10 mouse cellular contexts compared by ENCODE assay signal in genomic region chr9:43232286-43232685, GRCm38 (mm10). TPM values are rescaled to one million over a fixed set of nuclear protein-coding genes. Genes with fewer than 3 reads are reported as not detected.
A peak's percentile ranks its signal among the peaks of the same experiment; 100 is the strongest.
DNase-seq lines count a peak whose midpoint lies in the region; ATAC-seq and TF ChIP-seq lines count a peak whose summit lies in the region.
"Had no signal": no experiment of that assay in that cellular context is flagged by ENCODE, and none has a peak within 500 bp of the region (broad histone marks: within the 10 kb centered on the region; RNA-seq: fewer than 3 reads in every experiment).

No protein-coding gene starts in this region.

- ATAC-seq in hindbrain, embryonic 11.5 days (ENCODE audit: low FRiP score), result no peak
- no peak; the same call in 1 of the 2 replicates for ATAC-seq in hindbrain, embryonic 16.5 days
- ATAC-seq in G1E (ENCODE audit: extremely low read depth, insufficient number of reproducible peaks, low FRiP score, poor library complexity, severe bottlenecking), result no peak
- no peak for ATAC-seq in limb, embryonic 15.5 days (ENCODE audit: insufficient number of reproducible peaks, low FRiP score, low TSS enrichment, low read depth)
- ATAC-seq in forebrain, embryonic 16.5 days, result no peak
- ATAC-seq in monocyte, adult 5-6 weeks (replicated peaks; ENCODE audit: insufficient number of reproducible peaks, low FRiP score, low TSS enrichment, poor library complexity, severe bottlenecking), result no peak

- 0 out of 2 replicates have a peak, but pooled peaks cover 2% of the 10 kb centered on the region for H3K4me1 ChIP-seq in hindbrain, embryonic 11.5 days (replicated peaks; ENCODE audit: control insufficient read depth, insufficient read depth, low read length)
- H3K4me1 ChIP-seq in hindbrain, embryonic 16.5 days (ENCODE audit: control insufficient read depth, insufficient read depth, low read depth, low read length), result no peaks in the 10 kb centered on the region
- peaks cover 96% of the 10 kb centered on the region for H3K4me1 ChIP-seq in G1E (ENCODE audit: insufficient read depth, low read depth, low read length)
- H3K4me1 ChIP-seq in cortical plate, adult 2 months (ENCODE audit: control insufficient read depth, insufficient read depth, low read length), result peaks cover 3% of the 10 kb centered on the region; the same call in 1 of the 2 replicates
- peaks cover 73% of the 10 kb centered on the region for H3K4me1 ChIP-seq in limb, embryonic 15.5 days
- no peaks in the 10 kb centered on the region for H3K4me1 ChIP-seq in forebrain, embryonic 16.5 days (replicated peaks; ENCODE audit: control insufficient read depth, insufficient read depth, low read length)

- H3K9ac ChIP-seq in hindbrain, embryonic 11.5 days (ENCODE audit: low read depth, low read length), result no peak overlapping the region
- H3K9ac ChIP-seq in hindbrain, embryonic 16.5 days (ENCODE audit: low read depth, low read length), result no peak overlapping the region
- no peak overlapping the region for H3K9ac ChIP-seq in limb, embryonic 15.5 days
- no peak overlapping the region for H3K9ac ChIP-seq in forebrain, embryonic 16.5 days (replicated peaks; ENCODE audit: low read depth, low read length)

- no peak for DNase-seq in hindbrain, embryonic 11.5 days (ENCODE audit: low spot score)
- no peak for DNase-seq in G1E (ENCODE audit: low spot score)
- DNase-seq in adrenal gland, postnatal 25 days, result no peak
- DNase-seq: cerebellum, adult 18-20 months had no signal

- peak overlapping the region; percentile 17; the same call in 1 of the 2 replicates for H3K27ac ChIP-seq in hindbrain, embryonic 11.5 days (ENCODE audit: low read depth, low read length)
- H3K27ac ChIP-seq in hindbrain, embryonic 16.5 days (ENCODE audit: low read depth, low read length), result no peak overlapping the region
- H3K27ac ChIP-seq in cortical plate, adult 2 months (ENCODE audit: insufficient read depth, low read length), result peak overlapping the region; percentile 37; the same call in 1 of the 2 replicates
- peak overlapping the region; percentile 75 for H3K27ac ChIP-seq in limb, embryonic 15.5 days
- H3K27ac ChIP-seq in forebrain, embryonic 16.5 days (ENCODE audit: low read length), result no peak overlapping the region

- 12% methylated on average over 5 of the region's 5 CpGs for WGBS in hindbrain, embryonic 11.5 days
- WGBS in hindbrain, embryonic 16.5 days, result 13% methylated on average over 5 of the region's 5 CpGs
- WGBS in limb, embryonic 15.5 days, result 19% methylated on average over 5 of the region's 5 CpGs
- WGBS in forebrain, embryonic 16.5 days, result 16% methylated on average over 5 of the region's 5 CpGs

- peaks cover 2% of the 10 kb centered on the region; the same call in 1 of the 2 replicates for H3K27me3 ChIP-seq in hindbrain, embryonic 11.5 days (ENCODE audit: control insufficient read depth, insufficient read depth, low read length)
- H3K27me3 ChIP-seq in hindbrain, embryonic 16.5 days (replicated peaks; ENCODE audit: control insufficient read depth, insufficient read depth, low read length), result no peaks in the 10 kb centered on the region
- H3K27me3 ChIP-seq in G1E (ENCODE audit: insufficient read depth, low read length), result no peaks in the 10 kb centered on the region
- no peaks in the 10 kb centered on the region for H3K27me3 ChIP-seq in limb, embryonic 15.5 days
- H3K27me3 ChIP-seq in forebrain, embryonic 16.5 days (replicated peaks; ENCODE audit: control insufficient read depth, insufficient read depth, low read length), result no peaks in the 10 kb centered on the region

- no peak for TF ChIP-seq POLR2A in cortical plate, adult 2 months (IDR thresholded peaks at IDR 0.05; ENCODE audit: extremely low read depth, insufficient read depth, low read length)

- no peaks in the 10 kb centered on the region for H3K36me3 ChIP-seq in hindbrain, embryonic 11.5 days (ENCODE audit: control insufficient read depth, insufficient read depth, low read length)
- no peaks in the 10 kb centered on the region for H3K36me3 ChIP-seq in hindbrain, embryonic 16.5 days (ENCODE audit: control insufficient read depth, insufficient read depth, low read length)
- H3K36me3 ChIP-seq in G1E (replicated peaks), result peaks cover 87% of the 10 kb centered on the region
- peaks cover 39% of the 10 kb centered on the region; the same call in 1 of the 2 replicates for H3K36me3 ChIP-seq in limb, embryonic 15.5 days
- no peaks in the 10 kb centered on the region for H3K36me3 ChIP-seq in forebrain, embryonic 16.5 days (ENCODE audit: control insufficient read depth, insufficient read depth)

- no peak overlapping the region for H3K4me3 ChIP-seq in hindbrain, embryonic 11.5 days (ENCODE audit: low read depth, low read length)
- H3K4me3 ChIP-seq in hindbrain, embryonic 16.5 days (ENCODE audit: low read length), result no peak overlapping the region
- H3K4me3 ChIP-seq in G1E (ENCODE audit: low read depth, low read length), result peak overlapping the region; percentile 39; the same call in 1 of the 2 replicates
- H3K4me3 ChIP-seq in cortical plate, adult 2 months (ENCODE audit: insufficient read depth, low read length), result no peak overlapping the region
- no peak overlapping the region for H3K4me3 ChIP-seq in limb, embryonic 15.5 days
- no peak overlapping the region for H3K4me3 ChIP-seq in forebrain, embryonic 16.5 days (replicated peaks; ENCODE audit: low read length)

- no peak for TF ChIP-seq CTCF in G1E (IDR thresholded peaks at IDR 0.05; ENCODE audit: low read depth, low read length)
- no peak for TF ChIP-seq CTCF in cortical plate, adult 2 months (IDR thresholded peaks at IDR 0.05; ENCODE audit: extremely low read depth, insufficient read depth, low read length)

- H3K9me3 ChIP-seq in hindbrain, embryonic 11.5 days (ENCODE audit: control insufficient read depth, low read length), result no peaks in the 10 kb centered on the region
- H3K9me3 ChIP-seq in hindbrain, embryonic 16.5 days (ENCODE audit: control insufficient read depth, low read length), result no peaks in the 10 kb centered on the region
- H3K9me3 ChIP-seq in G1E (replicated peaks), result no peaks in the 10 kb centered on the region
- no peaks in the 10 kb centered on the region for H3K9me3 ChIP-seq in limb, embryonic 15.5 days
- no peaks in the 10 kb centered on the region for H3K9me3 ChIP-seq in forebrain, embryonic 16.5 days (ENCODE audit: control insufficient read depth, low read length)

- no peak overlapping the region for H3K4me2 ChIP-seq in hindbrain, embryonic 11.5 days (replicated peaks; ENCODE audit: low read depth, low read length)
- no peak overlapping the region for H3K4me2 ChIP-seq in hindbrain, embryonic 16.5 days (ENCODE audit: low read length)
- H3K4me2 ChIP-seq in limb, embryonic 15.5 days, result no peak overlapping the region
- no peak overlapping the region for H3K4me2 ChIP-seq in forebrain, embryonic 16.5 days (ENCODE audit: low read length)

RNA-seq across cellular contexts. Expression of gene Oaf, which starts 7.4 kb away (rescaled TPM):
- polyA plus RNA-seq in hindbrain, embryonic 11.5 days (2014; fragmentation: Nextera tagmentation; extraction: Ambion mirVana), result 34.7 and 41.4 TPM in 2 replicates
- polyA plus RNA-seq in hindbrain, embryonic 16.5 days (2015; fragmentation: Nextera tagmentation; extraction: Ambion mirVana), result 4.1 and 7.0 TPM in 2 replicates
- total RNA-seq in G1E (2014; fragmentation: Nextera tagmentation) (15.2 and 29.5 TPM in 2 replicates), G1E (2017) (22.1 and 28.8 TPM in 2 replicates)
- polyA plus RNA-seq in G1E (2012), result 24.2 and 26.9 TPM in 2 replicates
- 23.8 and 24.6 TPM in 2 replicates for polyA plus RNA-seq in cortical plate, adult 2 months (2012; rRNA removed)
- polyA plus RNA-seq in limb, embryonic 15.5 days (2015; fragmentation: Nextera tagmentation; extraction: Ambion mirVana), result 78.4 and 102 TPM in 2 replicates
- 7.7 and 16.8 TPM in 2 replicates for total RNA-seq in adrenal gland, postnatal 25 days (2021)
- 5.7 and 10.5 TPM in 2 replicates for polyA plus RNA-seq in forebrain, embryonic 16.5 days (2015; fragmentation: Nextera tagmentation; extraction: Ambion mirVana)
- 0.10 to 0.43 TPM in 2 of 3 replicates, not detected in the other for total RNA-seq in monocyte, adult 5-6 weeks (2017)

RNA-seq across cellular contexts. Expression of gene Pou2f3, which starts 22.1 kb away (rescaled TPM):
- not detected in 2 replicates for polyA plus RNA-seq in hindbrain, embryonic 11.5 days (2014; fragmentation: Nextera tagmentation; extraction: Ambion mirVana)
- polyA plus RNA-seq in hindbrain, embryonic 16.5 days (2015; fragmentation: Nextera tagmentation; extraction: Ambion mirVana), result 0.11 TPM in 1 of 2 replicates, not detected in the other
- total RNA-seq in G1E (2014; fragmentation: Nextera tagmentation) (not detected in 2 replicates), G1E (2017) (0.05 TPM in 1 of 2 replicates, not detected in the other)
- polyA plus RNA-seq in G1E (2012), result not detected in 2 replicates
- 0.13 and 0.25 TPM in 2 replicates for polyA plus RNA-seq in cortical plate, adult 2 months (2012; rRNA removed)
- polyA plus RNA-seq in limb, embryonic 15.5 days (2015; fragmentation: Nextera tagmentation; extraction: Ambion mirVana), result 10.2 and 11.8 TPM in 2 replicates
- total RNA-seq in adrenal gland, postnatal 25 days (2021), result not detected in 2 replicates
- polyA plus RNA-seq in forebrain, embryonic 16.5 days (2015; fragmentation: Nextera tagmentation; extraction: Ambion mirVana), result not detected in 2 replicates
- total RNA-seq in monocyte, adult 5-6 weeks (2017), result not detected in 3 replicates
- total RNA-seq: megakaryocyte, adult 5-6 weeks had no signal

Comparison
In these comparisons a context has a peak if more than half of its experiments do, and no peak if none do; other contexts are left out.
1. H3K27ac ChIP-seq: peak in hindbrain, embryonic 11.5 days (single experiment), cortical plate, adult 2 months (single experiment) and limb, embryonic 15.5 days (single experiment); none in hindbrain, embryonic 16.5 days (single experiment) and forebrain, embryonic 16.5 days (single experiment).